Mouse (Mus musculus): ENCODE results near the gene N4bp2l2.

N4bp2l2 gene

GRCm38 (mm10) chr5:150566226-150566625, 99.8 kb downstream of the N4bp2l2 start:
- no peak for DNase-seq (ENCODE audit: low read depth, low spot score)

GRCm38 (mm10) chr5:150564426-150564825, 101.6 kb downstream of the N4bp2l2 start:
- no peak for DNase-seq (ENCODE audit: low read depth, low spot score)

- no peak for DNase-seq (ENCODE audit: low read depth, low spot score)
Measured at GRCm38 (mm10) chr5:150561783-150562182, 104.2 kb downstream of the N4bp2l2 start.

- DNase-seq (ENCODE audit: low read depth, low spot score): no peak
Measured at GRCm38 (mm10) chr5:150561376-150561775, 104.6 kb downstream of the N4bp2l2 start.

GRCm38 (mm10) chr5:150560851-150561250, 105.1 kb downstream of the N4bp2l2 start:
- DNase-seq (ENCODE audit: low read depth, low spot score): no peak

- no peak for DNase-seq (ENCODE audit: low read depth, low spot score)
Measured at GRCm38 (mm10) chr5:150559519-150560103, 106.4 kb downstream of the N4bp2l2 start.
